Mouse (Mus musculus) liver, embryonic 14.5 days (tissue): ENCODE measurements around the gene Adamtsl5. TPM values are rescaled to one million over a fixed set of nuclear protein-coding genes. Genes with fewer than 3 reads are reported as not detected.
A peak's percentile ranks its signal among the peaks of the same experiment; 100 is the strongest.

Experiments used
- ATAC-seq: fragments of 200-750 bp; cut with Nextera tagmentation; 2 replicates; pipeline ENCODE4 v1.8.0; 2017; ENCODE audit warnings: moderate number of reproducible peaks, mild to moderate bottlenecking, moderate library complexity; ENCODE audit not compliant: insufficient read depth
- DNase-seq, 3 experiments: peaks; one replicate each; pipeline ENCODE4 v3.0.0-alpha.2; 2012 to 2013; ENCODE audit warnings: low read depth in 3 of 3, low spot score in 3 of 3
- H3K27ac ChIP-seq: fragments of 300-500 bp; sonication (generic); 2 replicates; pipeline ENCODE4 v1.5.1; 2014; ENCODE audit warnings: moderate library complexity, mild to moderate bottlenecking, control low read depth, inconsistent platforms
- H3K27me3 ChIP-seq: fragments of 300-500 bp; sonication (generic); 2 replicates; pipeline ENCODE4 v1.6.1; 2014; ENCODE audit warnings: mild to moderate bottlenecking, low read length, moderate library complexity; ENCODE audit not compliant: control insufficient read depth, insufficient read depth
- H3K36me3 ChIP-seq: fragments of 300-500 bp; sonication (generic); replicated peaks from 2 replicates; pipeline ENCODE4 v1.6.1; 2014; ENCODE audit warnings: low read depth; ENCODE audit not compliant: control insufficient read depth, insufficient read depth
- H3K4me1 ChIP-seq, 2 experiments: fragments of 200-500 bp in 1 of 2; fragments of 300-500 bp in 1 of 2; sonication (generic) in 1 of 2; replicated peaks; 2 replicates each; pipeline ENCODE4 v1.6.1; 2012 to 2014; ENCODE audit warnings: antibody characterized with exemption in 1 of 2, inconsistent platforms in 1 of 2, low read length in 1 of 2; ENCODE audit not compliant: control insufficient read depth in 2 of 2, insufficient read depth in 2 of 2
- H3K4me2 ChIP-seq: fragments of 300-500 bp; sonication (generic); 2 replicates; pipeline ENCODE4 v1.6.1; 2014; ENCODE audit warnings: low read depth, mild to moderate bottlenecking, control low read depth, moderate library complexity
- H3K4me3 ChIP-seq, 2 experiments: fragments of 200-500 bp in 1 of 2; fragments of 300-500 bp in 1 of 2; sonication (generic) in 1 of 2; 2 replicates each; pipeline ENCODE4 v1.5.1; 2012 to 2014; ENCODE audit warnings: low read depth in 2 of 2, low read length in 2 of 2, mild to moderate bottlenecking in 2 of 2, control low read depth in 1 of 2, inconsistent platforms in 1 of 2, moderate library complexity in 1 of 2; ENCODE audit not compliant: insufficient read depth in 1 of 2
- H3K9ac ChIP-seq: fragments of 300-500 bp; sonication (generic); replicated peaks from 2 replicates; pipeline ENCODE4 v1.6.1; 2014; ENCODE audit warnings: mild to moderate bottlenecking, control low read depth, moderate library complexity
- H3K9me3 ChIP-seq: fragments of 300-500 bp; sonication (generic); 2 replicates; pipeline ENCODE4 v1.6.1; 2016; ENCODE audit warnings: low read length, mixed read lengths; ENCODE audit not compliant: control insufficient read depth
- CTCF ChIP-seq: IDR thresholded peaks from 2 replicates; pipeline ENCODE4 v1.5.1; 2016; ENCODE audit warnings: antibody characterized with exemption, low read depth, control low read depth
- EP300 ChIP-seq: IDR thresholded peaks from 2 replicates; pipeline ENCODE4 v1.6.1; 2016; ENCODE audit warnings: antibody characterized with exemption, low read depth
- WGBS: fragments of 180-500 bp; shearing (Covaris S2); extraction: QIAGEN DNeasy Blood & Tissue Kit; methylation state at CpG from one replicate; pipeline ENCODE4 v1.1.7; 2014; ENCODE audit not compliant: insufficient replicate concordance; 5-methylcytosine and 5-hydroxymethylcytosine counted together
- polyA plus RNA-seq, 2 experiments: library from polyadenylated mRNA; depleted of rRNA in 1 of 2; stranded (reverse) in 1 of 2; unstranded in 1 of 2; fragments of >200 nt; fragmentation: Nextera tagmentation in 1 of 2; extraction: Ambion mirVana in 1 of 2; gene quantifications; 2 replicates each; pipeline versions ENCODE4 v1.2.1 to v1.2.3; 2012 to 2014

Gene Adamtsl5
- polyA plus RNA-seq, 2 experiments, result 1.3 to 1.9 TPM

DNA sequence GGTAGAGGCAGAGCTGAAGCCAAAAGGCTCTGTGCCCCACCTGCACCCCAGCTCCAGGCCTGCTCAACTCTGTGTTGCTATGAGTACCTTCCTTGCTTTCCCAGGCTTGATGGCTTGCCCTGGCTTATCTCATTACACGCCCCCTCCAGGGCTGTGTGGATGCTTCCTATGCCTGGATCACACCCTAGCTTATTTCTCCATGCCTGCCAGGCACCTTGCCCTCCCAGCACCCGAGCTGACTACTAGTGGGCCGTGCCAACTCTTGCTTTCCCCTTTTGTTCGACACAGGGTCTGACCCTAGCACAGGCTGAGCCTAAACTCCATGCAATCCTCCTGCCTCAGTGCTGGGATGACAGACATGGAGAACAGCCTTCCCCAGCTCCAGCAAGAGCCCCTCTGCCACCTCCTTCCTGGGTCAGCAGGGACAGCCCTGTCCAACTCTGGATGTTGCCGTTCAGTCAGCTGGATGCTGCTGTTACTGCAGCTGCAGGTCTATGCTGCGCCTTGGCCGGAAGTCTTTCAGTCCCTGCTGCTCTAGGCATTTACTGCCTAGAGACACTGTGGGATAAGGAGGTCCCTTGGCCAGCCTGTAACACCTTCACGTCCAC, 50.6 kb downstream of the Adamtsl5 start:
- peaks cover 53% of the 10 kb centered on the region for H3K27me3 ChIP-seq

DNA sequence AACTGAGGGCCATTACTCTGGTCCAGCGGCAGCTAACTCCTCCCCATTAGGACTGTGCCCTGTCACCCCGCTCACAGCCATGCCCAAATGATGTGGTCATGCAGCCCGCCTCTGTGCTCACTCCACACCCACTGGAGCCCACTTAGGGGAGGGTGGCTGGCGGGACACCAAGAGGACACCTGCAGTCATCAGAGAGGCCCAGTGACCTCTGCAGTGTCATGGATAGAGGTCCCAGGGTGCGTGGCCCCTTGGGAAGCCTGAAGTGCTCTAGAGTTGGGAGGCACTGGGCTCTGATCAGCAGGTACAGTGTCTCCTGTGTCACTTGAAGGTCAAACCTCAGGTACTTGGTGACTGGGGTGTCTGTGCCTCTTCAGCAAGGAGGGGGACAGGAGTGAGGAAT, 51.4 kb downstream of the Adamtsl5 start:
- Histone ChIP-seq H3K9me3 (no peaks in the 10 kb centered on the region), H3K27me3 (peaks cover 50% of the 10 kb centered on the region), H3K9ac (no peak overlapping the region), H3K4me3 (no peak overlapping the region), H3K4me1 (peaks cover 7 to 17% of the 10 kb centered on the region in 2 experiments), H3K27ac (no peak overlapping the region), H3K4me2 (no peak overlapping the region), H3K36me3 (peaks cover 16% of the 10 kb centered on the region)
- DNase-seq, result no peak
- 68% methylated on average over 5 of the region's 5 CpGs for WGBS
- no peak for TF ChIP-seq CTCF
- TF ChIP-seq EP300, result no peak
- no peak for ATAC-seq

More for the DNA sequence above, 50.6 kb downstream of the Adamtsl5 start:
- Histone ChIP-seq H3K27ac (no peak overlapping the region), H3K9ac (no peak overlapping the region), H3K4me3 (no peak overlapping the region), H3K9me3 (no peaks in the 10 kb centered on the region), H3K4me1 (peaks cover 4 to 14% of the 10 kb centered on the region in 2 experiments; a peak in 3 of 4 replicates), H3K36me3 (peaks cover 16% of the 10 kb centered on the region), H3K4me2 (no peak overlapping the region)
- DNase-seq (no peak), ATAC-seq (no peak)
- TF ChIP-seq CTCF (no peak), EP300 (no peak)
- 43% methylated on average over 8 of the region's 8 CpGs for WGBS

- H3K27ac ChIP-seq, result no peak within 1 kb of the TSS
- peaks cover 9 to 19% of the 10 kb centered on the region in 2 experiments for H3K4me1 ChIP-seq
These were observed 52.4 kb downstream of the Adamtsl5 start, which contains the start of gene Apc2 for GRCm38 (mm10) chr10:80295618-80296425. Gene Apc2 (plus strand): TSS chr10:80295977.

GRCm38 (mm10) chr10:80294788-80295303, 53.4 kb downstream of the Adamtsl5 start:
- no peak overlapping the region for H3K4me3 ChIP-seq
- TF ChIP-seq EP300 (no peak), CTCF (no peak)
- DNase-seq (no peak), ATAC-seq (no peak)
- H3K36me3 ChIP-seq, result peaks cover 16% of the 10 kb centered on the region
- H3K27ac ChIP-seq, result no peak overlapping the region
- no peak overlapping the region; the same call in 1 of the 2 replicates for H3K4me2 ChIP-seq
- peaks cover 9 to 19% of the 10 kb centered on the region in 2 experiments for H3K4me1 ChIP-seq
- peaks cover 30% of the 10 kb centered on the region for H3K27me3 ChIP-seq
- WGBS, result 36% methylated on average over 7 of the region's 7 CpGs
- H3K9ac ChIP-seq, result no peak overlapping the region
- H3K9me3 ChIP-seq, result no peaks in the 10 kb centered on the region

More at GRCm38 (mm10) chr10:80295618-80296425, 52.4 kb downstream of the Adamtsl5 start, which contains the start of gene Apc2:
- ATAC-seq, result peak; percentile 54
- Histone ChIP-seq H3K9ac (no peak within 1 kb of the TSS), H3K9me3 (no peaks in the 10 kb centered on the region), H3K4me3 (peak within 1 kb of the TSS; percentile 20 to 26; a peak in 3 of 4 replicates), H3K4me2 (peak within 1 kb of the TSS; percentile 43), H3K36me3 (peaks cover 16% of the 10 kb centered on the region), H3K27me3 (peaks cover 40% of the 10 kb centered on the region)
- DNase-seq, result peak; percentile 51 to 64 (median 55)
- WGBS, result 5% methylated on average over 26 of the region's 26 CpGs
- TF ChIP-seq EP300 (no peak), CTCF (peak; percentile 86)

DNA sequence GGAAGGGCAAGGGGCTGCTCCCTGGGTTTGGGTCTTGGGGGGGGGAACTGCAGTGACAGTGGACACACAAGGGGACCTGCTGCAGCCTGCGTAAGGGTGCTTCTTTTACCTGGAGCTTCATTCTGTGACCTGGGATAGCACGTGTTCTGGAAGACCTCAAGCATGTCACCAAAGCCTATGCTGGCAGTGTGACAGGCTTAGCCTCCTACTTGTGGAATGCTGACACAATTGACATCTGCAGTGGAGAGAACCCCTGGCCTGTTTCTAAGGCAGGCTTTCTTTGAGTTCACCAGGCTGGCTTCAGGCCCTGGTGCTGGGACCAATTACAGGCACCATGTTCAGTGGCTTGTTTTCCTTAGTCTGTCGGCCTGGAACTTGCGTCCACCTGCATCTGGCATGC, 53.9 kb downstream of the Adamtsl5 start:
- Histone ChIP-seq H3K4me3 (no peak overlapping the region), H3K4me2 (no peak overlapping the region), H3K9me3 (no peaks in the 10 kb centered on the region), H3K36me3 (peaks cover 16% of the 10 kb centered on the region), H3K27ac (no peak overlapping the region), H3K27me3 (peaks cover 25% of the 10 kb centered on the region), H3K4me1 (peaks cover 9 to 19% of the 10 kb centered on the region in 2 experiments), H3K9ac (no peak overlapping the region)
- ATAC-seq, result no peak
- 84% methylated on average over 4 of the region's 4 CpGs for WGBS
- TF ChIP-seq EP300 (no peak), CTCF (no peak)
- no peak for DNase-seq
